Mouse (Mus musculus) C2C12 (cell line): ENCODE data around the gene Phlpp1. TPM values are rescaled to one million over a fixed set of nuclear protein-coding genes. Genes with fewer than 3 reads are reported as not detected.

Experiments used
- H3K27me3 ChIP-seq: one replicate; pipeline ENCODE4 v1.6.1; 2011; ENCODE audit not compliant: control insufficient read depth, insufficient read depth, insufficient read length
- H3K36me3 ChIP-seq: one replicate; pipeline ENCODE4 v1.6.1; 2011; ENCODE audit not compliant: control insufficient read depth, insufficient read depth
- H3K4me3 ChIP-seq: one replicate; pipeline ENCODE4 v1.5.1; 2011; ENCODE audit warnings: mild to moderate bottlenecking, control low read depth; ENCODE audit not compliant: poor library complexity, insufficient read depth, severe bottlenecking
- H3K79me2 ChIP-seq: one replicate; pipeline ENCODE4 v1.6.1; 2011; ENCODE audit not compliant: control insufficient read depth, insufficient read depth
- H3K79me3 ChIP-seq: one replicate; pipeline ENCODE4 v1.6.1; 2011; ENCODE audit warnings: low read depth, control low read depth
- H3ac ChIP-seq: one replicate; pipeline ENCODE3; 2011; ENCODE audit warnings: low read depth; ENCODE audit not compliant: control insufficient read depth, insufficient read length
- CEBPB ChIP-seq: IDR thresholded peaks from one replicate; pipeline ENCODE4 v1.6.1; 2011; ENCODE audit warnings: low read depth, mild to moderate bottlenecking, control low read depth, moderate library complexity
- CTCF ChIP-seq: IDR thresholded peaks from one replicate; pipeline ENCODE4 v1.5.1; 2011; ENCODE audit not compliant: control insufficient read depth, insufficient read depth, insufficient read length
- FOSL1 ChIP-seq: IDR thresholded peaks from one replicate; pipeline ENCODE4 v1.8.0; 2011; ENCODE audit warnings: mild to moderate bottlenecking, low read length; ENCODE audit not compliant: poor library complexity, insufficient read depth, severe bottlenecking
- MAX ChIP-seq: IDR thresholded peaks from one replicate; pipeline ENCODE4 v1.6.1; 2011; ENCODE audit warnings: mild to moderate bottlenecking, control low read depth
- MYOD1 ChIP-seq: IDR thresholded peaks from one replicate; pipeline ENCODE4 v1.6.1; 2011; ENCODE audit warnings: low read depth; ENCODE audit not compliant: control insufficient read depth, insufficient read length
- MYOG ChIP-seq: IDR thresholded peaks from one replicate; pipeline ENCODE4 v1.6.1; 2011; ENCODE audit not compliant: control insufficient read depth, insufficient read length; ENCODE audit errors: extremely low read depth
- USF1 ChIP-seq: IDR thresholded peaks from one replicate; pipeline ENCODE4 v1.6.1; 2011; ENCODE audit warnings: low read depth, mild to moderate bottlenecking, control low read depth, moderate library complexity
- polyA plus RNA-seq: library from polyadenylated mRNA; unstranded; fragments of >200 nt; fragmentation: generic; extraction: Trizol; gene quantifications from one replicate; pipeline ENCODE4 v1.2.1, GENCODE M21; 2012; ENCODE audit warnings: missing spikeins

The Phlpp1 gene
- polyA plus RNA-seq, 1 experiment, result 6.3 TPM

- no peak overlapping the region for H3K4me3 ChIP-seq
- peaks cover 21% of the 10 kb centered on the region for H3K79me2 ChIP-seq
- peaks cover 7% of the 10 kb centered on the region for H3K79me3 ChIP-seq
These were observed 97.8 kb downstream of the Phlpp1 start for GRCm38 (mm10) chr1:106269337-106269736.

GRCm38 (mm10) chr1:106272916-106273315 lies 101.4 kb downstream of the Phlpp1 start:
- H3ac ChIP-seq, result no peak overlapping the region
- H3K79me3 ChIP-seq, result peaks cover 7% of the 10 kb centered on the region
- no peak overlapping the region for H3K4me3 ChIP-seq
- H3K36me3 ChIP-seq, result no peaks in the 10 kb centered on the region
- no peaks in the 10 kb centered on the region for H3K27me3 ChIP-seq
- no peak for TF ChIP-seq MAX
- H3K79me2 ChIP-seq, result peaks cover 28% of the 10 kb centered on the region

More at GRCm38 (mm10) chr1:106269337-106269736, 97.8 kb downstream of the Phlpp1 start:
- no peaks in the 10 kb centered on the region for H3K36me3 ChIP-seq
- H3ac ChIP-seq, result no peak overlapping the region
- no peaks in the 10 kb centered on the region for H3K27me3 ChIP-seq
- TF ChIP-seq MYOG (no peak), MAX (no peak), CEBPB (no peak)

GRCm38 (mm10) chr1:106273801-106274200 lies 102.2 kb downstream of the Phlpp1 start:
- H3K36me3 ChIP-seq, result no peaks in the 10 kb centered on the region
- no peaks in the 10 kb centered on the region for H3K27me3 ChIP-seq
- H3K79me2 ChIP-seq, result peaks cover 36% of the 10 kb centered on the region
- H3K4me3 ChIP-seq, result no peak overlapping the region
- H3K79me3 ChIP-seq, result peaks cover 7% of the 10 kb centered on the region
- TF ChIP-seq MYOD1 (no peak), FOSL1 (no peak)
- no peak overlapping the region for H3ac ChIP-seq

GRCm38 (mm10) chr1:106274561-106275001 lies 103.0 kb downstream of the Phlpp1 start:
- Histone ChIP-seq H3ac (no peak overlapping the region), H3K27me3 (no peaks in the 10 kb centered on the region), H3K79me2 (peaks cover 32% of the 10 kb centered on the region), H3K79me3 (peaks cover 7% of the 10 kb centered on the region), H3K4me3 (no peak overlapping the region), H3K36me3 (no peaks in the 10 kb centered on the region)
- no peak for TF ChIP-seq USF1
- no peak for TF ChIP-seq MYOG
- TF ChIP-seq CEBPB, result no peak
- no peak for TF ChIP-seq FOSL1
- TF ChIP-seq MYOD1, result no peak
- no peak for TF ChIP-seq MAX
- TF ChIP-seq CTCF, result no peak

GRCm38 (mm10) chr1:106275142-106275541 lies 103.6 kb downstream of the Phlpp1 start:
- TF ChIP-seq CEBPB (no peak), USF1 (no peak), CTCF (no peak), MAX (no peak), FOSL1 (no peak), MYOD1 (no peak), MYOG (no peak)
- Histone ChIP-seq H3K4me3 (no peak overlapping the region), H3K79me2 (peaks cover 31% of the 10 kb centered on the region), H3ac (no peak overlapping the region), H3K79me3 (peaks cover 7% of the 10 kb centered on the region), H3K27me3 (no peaks in the 10 kb centered on the region), H3K36me3 (no peaks in the 10 kb centered on the region)

GRCm38 (mm10) chr1:106275731-106276130 lies 104.2 kb downstream of the Phlpp1 start:
- H3K79me3 ChIP-seq, result peaks cover 7% of the 10 kb centered on the region
- H3K79me2 ChIP-seq, result peaks cover 31% of the 10 kb centered on the region
- TF ChIP-seq MAX (no peak), FOSL1 (no peak), CEBPB (no peak)
- H3ac ChIP-seq, result no peak overlapping the region
- no peak overlapping the region for H3K4me3 ChIP-seq
- H3K36me3 ChIP-seq, result no peaks in the 10 kb centered on the region
- H3K27me3 ChIP-seq, result no peaks in the 10 kb centered on the region

- peaks cover 27% of the 10 kb centered on the region for H3K79me2 ChIP-seq
- H3K27me3 ChIP-seq, result no peaks in the 10 kb centered on the region
- peaks cover 7% of the 10 kb centered on the region for H3K79me3 ChIP-seq
- no peak overlapping the region for H3ac ChIP-seq
- H3K36me3 ChIP-seq, result no peaks in the 10 kb centered on the region
- TF ChIP-seq MYOD1 (no peak), MYOG (no peak), CTCF (no peak), FOSL1 (no peak), MAX (no peak), USF1 (no peak), CEBPB (no peak)
- H3K4me3 ChIP-seq, result no peak overlapping the region
These were observed 105.3 kb downstream of the Phlpp1 start for GRCm38 (mm10) chr1:106276824-106277223.
